Mouse (Mus musculus) neural tube, embryonic 11.5 days (tissue): ENCODE data around the gene Adamts4. TPM values are rescaled to one million over a fixed set of nuclear protein-coding genes. Genes with fewer than 3 reads are reported as not detected.
A peak's percentile ranks its signal among the peaks of the same experiment; 100 is the strongest.
"Not testable (repeated sequence)": the region's sequence is repeated elsewhere in the genome, so short reads cannot be mapped to it uniquely, and the experiment has no call there.

Source experiments
- ATAC-seq: fragments of 200-750 bp; cut with Nextera tagmentation; 2 replicates; pipeline ENCODE4 v1.8.0; 2017; ENCODE audit warnings: moderate number of reproducible peaks, mild to moderate bottlenecking, moderate TSS enrichment, moderate library complexity; ENCODE audit not compliant: insufficient read depth, low FRiP score, low TSS enrichment
- DNase-seq: peaks from one replicate; pipeline ENCODE4 v3.0.0-alpha.2; 2015; ENCODE audit warnings: low spot score
- H3K27ac ChIP-seq: fragments of 300-500 bp; sonication (generic); 2 replicates; pipeline ENCODE4 v1.5.1; 2014; ENCODE audit warnings: low read depth, mild to moderate bottlenecking, low read length
- H3K27me3 ChIP-seq: fragments of 300-500 bp; sonication (generic); 2 replicates; pipeline ENCODE4 v1.6.1; 2014; ENCODE audit warnings: mild to moderate bottlenecking, low read length, mixed read lengths; ENCODE audit not compliant: control insufficient read depth, insufficient read depth
- H3K36me3 ChIP-seq: fragments of 300-500 bp; sonication (generic); 2 replicates; pipeline ENCODE4 v1.6.1; 2014; ENCODE audit warnings: mild to moderate bottlenecking, low read length, moderate library complexity, mixed read lengths; ENCODE audit not compliant: control insufficient read depth, insufficient read depth
- H3K4me1 ChIP-seq: fragments of 300-500 bp; sonication (generic); 2 replicates; pipeline ENCODE4 v1.6.1; 2014; ENCODE audit warnings: low read length, mixed read lengths; ENCODE audit not compliant: control insufficient read depth, insufficient read depth
- H3K4me2 ChIP-seq: fragments of 300-500 bp; sonication (generic); 2 replicates; pipeline ENCODE4 v1.6.1; 2014; ENCODE audit warnings: low read depth, mild to moderate bottlenecking, moderate library complexity
- H3K4me3 ChIP-seq: fragments of 300-500 bp; sonication (generic); 2 replicates; pipeline ENCODE4 v1.5.1; 2014; ENCODE audit warnings: low read depth, low read length
- H3K9ac ChIP-seq: fragments of 300-500 bp; sonication (generic); 2 replicates; pipeline ENCODE4 v1.6.1; 2014; ENCODE audit warnings: mild to moderate bottlenecking, low read length
- H3K9me3 ChIP-seq: fragments of 300-500 bp; sonication (generic); 2 replicates; pipeline ENCODE4 v1.6.1; 2016; ENCODE audit warnings: low read length; ENCODE audit not compliant: control insufficient read depth
- WGBS: fragments of 180-500 bp; shearing (Covaris S2); extraction: QIAGEN DNeasy Blood & Tissue Kit; methylation state at CpG from one replicate; pipeline ENCODE4 v1.1.7; 2014; 5-methylcytosine and 5-hydroxymethylcytosine counted together
- polyA plus RNA-seq: library from polyadenylated mRNA; unstranded; fragments of >200 nt; fragmentation: Nextera tagmentation; extraction: Ambion mirVana; gene quantifications from 2 replicates; pipeline ENCODE4 v1.2.1, GENCODE M21; 2014

The Adamts4 gene
- polyA plus RNA-seq, 1 experiment from 2014 or later: 5.0 TPM

DNA sequence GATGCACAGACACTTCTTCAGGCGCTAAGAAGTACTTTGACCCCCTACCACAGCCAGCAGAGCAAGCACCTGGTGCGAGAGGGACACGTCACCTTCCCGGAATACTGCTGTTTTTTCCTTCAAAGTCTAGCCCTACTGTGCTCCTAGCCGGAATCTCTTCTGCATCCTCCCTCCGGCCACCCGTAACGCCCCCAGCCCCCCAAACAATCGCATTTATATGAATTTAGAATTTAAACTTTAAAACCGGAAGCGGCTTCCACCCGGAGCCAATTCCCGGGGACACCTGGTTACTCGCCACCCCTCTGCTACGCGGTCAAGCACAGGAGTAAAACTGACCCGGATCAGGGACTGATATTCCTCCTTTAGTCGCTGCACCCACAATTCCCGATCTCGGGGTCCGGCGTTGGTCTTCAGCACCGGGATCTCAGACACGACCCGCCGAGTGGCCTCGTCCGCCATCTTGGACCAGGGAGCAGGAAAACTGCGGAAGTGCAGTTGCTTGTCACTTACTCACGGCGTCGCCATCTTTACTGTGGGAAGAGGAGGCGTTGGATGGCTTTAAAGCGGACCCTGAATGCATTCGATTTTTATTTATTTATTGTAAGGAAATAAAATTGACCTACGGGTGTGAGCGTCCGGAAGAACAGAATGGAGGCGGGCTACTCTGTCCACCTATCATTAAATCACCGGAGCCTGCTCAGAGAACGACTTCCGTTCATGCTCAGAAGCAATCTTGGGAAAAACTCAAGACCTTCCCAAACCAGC lies 44.3 kb downstream of the Adamts4 start, which contains the start of gene Ufc1:
Gene Ufc1, minus strand, starts transcription at position 727 of the 765 bp plus-strand sequence.
- ATAC-seq (peak; percentile 75; the same call in 1 of the 2 replicates), DNase-seq (peak; percentile 84)
- Histone ChIP-seq H3K9me3 (no peaks in the 10 kb centered on the region), H3K27ac (peak within 1 kb of the TSS; percentile 60), H3K4me2 (peak within 1 kb of the TSS; percentile 60), H3K4me1 (peaks cover 6% of the 10 kb centered on the region), H3K4me3 (peak within 1 kb of the TSS; percentile 50), H3K9ac (peak within 1 kb of the TSS; percentile 69), H3K36me3 (0 out of 2 replicates have a peak, but pooled peaks cover 2% of the 10 kb centered on the region), H3K27me3 (no peaks in the 10 kb centered on the region)
- under 1% methylated on average over 42 of the region's 42 CpGs for WGBS

DNA sequence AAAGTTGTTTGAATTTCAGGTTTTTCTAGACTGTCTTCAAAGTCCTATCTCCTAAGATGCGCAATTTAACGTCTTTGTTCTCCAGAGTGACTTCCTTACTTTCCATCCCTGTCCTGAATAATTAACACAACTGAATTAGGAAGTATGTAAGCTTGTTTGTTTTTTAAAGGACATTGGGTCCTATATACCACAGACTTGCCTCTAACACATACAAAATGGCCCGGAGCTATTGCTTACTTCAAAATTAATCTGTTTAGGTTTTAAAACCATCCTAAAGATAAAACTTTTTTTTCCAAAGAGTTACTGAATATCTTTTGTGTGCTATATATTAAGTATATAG lies 44.8 kb downstream of the Adamts4 start:
- H3K27ac ChIP-seq: peak overlapping the region; percentile 60
- peak overlapping the region; percentile 50 for H3K4me3 ChIP-seq
- peak overlapping the region; percentile 69 for H3K9ac ChIP-seq
- DNase-seq (no peak), ATAC-seq (0 out of 2 replicates have a peak, but pooled peaks have one; percentile 7)
- no peaks in the 10 kb centered on the region for H3K9me3 ChIP-seq
- no peaks in the 10 kb centered on the region for H3K27me3 ChIP-seq
- peaks cover 6% of the 10 kb centered on the region for H3K4me1 ChIP-seq
- WGBS: 23% methylated on average over 3 of the region's 3 CpGs
- peak overlapping the region; percentile 39 for H3K4me2 ChIP-seq
- H3K36me3 ChIP-seq: no peaks in the 10 kb centered on the region

DNA sequence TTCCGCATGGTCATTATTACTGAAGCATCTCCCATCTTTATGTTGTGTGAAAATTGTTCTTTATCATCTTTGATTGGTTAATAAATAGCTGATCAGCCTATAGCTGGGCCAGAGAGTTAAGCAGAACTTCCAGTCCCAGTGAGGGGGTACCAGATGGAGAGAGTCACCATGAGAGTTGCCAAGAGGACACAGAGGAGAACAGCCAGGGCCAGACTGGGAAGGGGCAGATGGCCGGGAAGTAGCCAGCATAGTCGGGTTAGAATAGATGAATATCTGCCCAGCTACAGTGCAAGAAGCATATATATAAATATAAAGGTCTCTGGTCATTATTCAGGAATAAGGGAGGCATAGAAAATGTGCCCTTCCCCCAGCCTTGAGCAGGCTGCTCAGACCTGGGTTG lies 48.0 kb downstream of the Adamts4 start:
- Histone ChIP-seq H3K4me2 (no peak overlapping the region), H3K27ac (no peak overlapping the region), H3K9ac (no peak overlapping the region), H3K4me1 (peaks cover 6% of the 10 kb centered on the region), H3K36me3 (no peaks in the 10 kb centered on the region), H3K27me3 (no peaks in the 10 kb centered on the region), H3K9me3 (no peaks in the 10 kb centered on the region), H3K4me3 (no peak overlapping the region)
- DNase-seq (no peak), ATAC-seq (no peak)
- WGBS: 65% methylated on average over 3 of the region's 3 CpGs

DNA sequence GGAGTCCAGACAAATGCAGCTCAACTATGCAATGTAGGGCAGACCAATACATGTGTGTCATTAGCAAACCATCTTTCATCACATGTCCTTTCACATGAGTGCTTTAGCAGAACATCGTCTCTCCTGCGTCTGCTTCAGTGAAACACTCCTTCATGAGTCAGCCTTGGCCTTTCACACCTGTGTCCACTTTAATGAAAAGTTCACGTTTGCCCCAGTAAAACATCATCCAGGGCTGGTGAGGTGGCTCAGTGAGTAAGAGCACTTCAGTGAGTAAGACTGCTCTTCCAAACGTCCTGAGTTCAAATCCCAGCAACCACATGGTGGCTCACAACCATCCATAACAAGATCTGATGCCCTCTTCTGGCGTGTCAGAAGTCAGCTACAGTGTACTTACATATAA lies 55.9 kb downstream of the Adamts4 start:
- H3K9ac ChIP-seq, H3K27me3 ChIP-seq, H3K9me3 ChIP-seq, H3K36me3 ChIP-seq, H3K4me1 ChIP-seq, H3K4me3 ChIP-seq, DNase-seq, H3K27ac ChIP-seq, ATAC-seq, H3K4me2 ChIP-seq: not testable (repeated sequence)
- 73% methylated on average over 5 of the region's 5 CpGs for WGBS

DNA sequence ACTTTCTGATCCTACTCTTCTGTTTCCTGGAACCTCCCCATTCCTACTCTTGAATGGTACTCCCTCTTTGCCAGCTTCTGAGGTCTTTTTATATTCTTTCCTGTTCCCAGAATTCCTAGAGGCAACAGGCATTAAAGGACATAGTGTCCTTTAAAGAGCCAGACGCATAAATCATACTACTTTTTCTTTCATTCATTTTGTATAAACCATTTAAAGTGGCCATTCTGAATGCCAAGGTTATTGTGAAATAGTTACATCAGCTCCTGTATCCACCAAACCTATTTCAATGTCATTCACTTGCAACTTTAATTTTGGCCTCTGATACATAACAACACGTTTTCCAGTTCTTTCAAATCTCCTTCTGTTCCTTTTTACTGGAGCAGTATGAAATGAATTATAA lies 59.1 kb downstream of the Adamts4 start:
- DNase-seq: no peak
- H3K27me3 ChIP-seq: no peaks in the 10 kb centered on the region
- 83% methylated on average over 2 of the region's 2 CpGs for WGBS
- H3K4me3 ChIP-seq: no peak overlapping the region
- H3K27ac ChIP-seq: no peak overlapping the region
- H3K4me2 ChIP-seq: no peak overlapping the region
- no peaks in the 10 kb centered on the region for H3K4me1 ChIP-seq
- ATAC-seq: no peak
- H3K36me3 ChIP-seq: no peaks in the 10 kb centered on the region
- no peak overlapping the region for H3K9ac ChIP-seq
- no peaks in the 10 kb centered on the region for H3K9me3 ChIP-seq

Other genes starting within 250 kb of the Adamts4 start
- gene Fcgr4, start 231.5 kb upstream of the Adamts4 start, polyA plus RNA-seq: 0.19 and 0.26 TPM in 2 replicates
- gene Fcgr3, start 185.5 kb upstream of the Adamts4 start, polyA plus RNA-seq: 5.6 and 6.7 TPM in 2 replicates
- 2.2 and 2.8 TPM in 2 replicates for gene Cfap126, start 136.5 kb upstream of the Adamts4 start, polyA plus RNA-seq
- gene Sdhc, start 99.8 kb upstream of the Adamts4 start, polyA plus RNA-seq: 280 and 291 TPM in 2 replicates
- 2.9 and 4.2 TPM in 2 replicates for gene Mpz, start 99.7 kb upstream of the Adamts4 start, polyA plus RNA-seq
- gene Pcp4l1, start 54.2 kb upstream of the Adamts4 start, polyA plus RNA-seq: 3.8 and 4.8 TPM in 2 replicates
- gene Nr1i3, start 36.5 kb upstream of the Adamts4 start, polyA plus RNA-seq: 0.23 TPM in 1 of 2 replicates, not detected in the other
- 24.8 and 36.6 TPM in 2 replicates for gene Tomm40l, start 27.9 kb upstream of the Adamts4 start, polyA plus RNA-seq
- 4.6 and 4.9 TPM in 2 replicates for gene Apoa2, start 25.4 kb upstream of the Adamts4 start, polyA plus RNA-seq
- gene Fcer1g, start 16.1 kb upstream of the Adamts4 start, polyA plus RNA-seq: 14.4 and 15.0 TPM in 2 replicates
- 242 and 286 TPM in 2 replicates for gene Ndufs2, start 967 bp downstream of the Adamts4 start, polyA plus RNA-seq
- 67.4 and 70.6 TPM in 2 replicates for gene B4galt3, start 19.9 kb downstream of the Adamts4 start, polyA plus RNA-seq
- gene Ppox, start 30.8 kb downstream of the Adamts4 start, polyA plus RNA-seq: 55.6 and 65.3 TPM in 2 replicates
- 90.3 and 104 TPM in 2 replicates for gene Usp21, start 37.6 kb downstream of the Adamts4 start, polyA plus RNA-seq
- 102 and 103 TPM in 2 replicates for gene Ufc1, start 44.6 kb downstream of the Adamts4 start, polyA plus RNA-seq
- 50.4 and 57.6 TPM in 2 replicates for gene Dedd, start 78.7 kb downstream of the Adamts4 start, polyA plus RNA-seq
- gene Nit1, start 95.2 kb downstream of the Adamts4 start, polyA plus RNA-seq: 30.7 and 34.0 TPM in 2 replicates
- 61.2 and 68.0 TPM in 2 replicates for gene Pfdn2, start 95.2 kb downstream of the Adamts4 start, polyA plus RNA-seq
- 2.1 and 2.2 TPM in 2 replicates for gene Klhdc9, start 110.4 kb downstream of the Adamts4 start, polyA plus RNA-seq
- gene Nectin4, start 119.7 kb downstream of the Adamts4 start, polyA plus RNA-seq: 1.1 and 1.7 TPM in 2 replicates
- 0.41 and 0.78 TPM in 2 replicates for gene Arhgap30, start 138.5 kb downstream of the Adamts4 start, polyA plus RNA-seq
- 151 and 162 TPM in 2 replicates for gene Usf1, start 160.9 kb downstream of the Adamts4 start, polyA plus RNA-seq
- 3.6 and 3.8 TPM in 2 replicates for gene Tstd1, start 168.5 kb downstream of the Adamts4 start, polyA plus RNA-seq
- gene F11r, start 187.1 kb downstream of the Adamts4 start, polyA plus RNA-seq: 16.9 and 21.0 TPM in 2 replicates